Mouse (Mus musculus): ENCODE results near the gene Eif6.

DNA sequence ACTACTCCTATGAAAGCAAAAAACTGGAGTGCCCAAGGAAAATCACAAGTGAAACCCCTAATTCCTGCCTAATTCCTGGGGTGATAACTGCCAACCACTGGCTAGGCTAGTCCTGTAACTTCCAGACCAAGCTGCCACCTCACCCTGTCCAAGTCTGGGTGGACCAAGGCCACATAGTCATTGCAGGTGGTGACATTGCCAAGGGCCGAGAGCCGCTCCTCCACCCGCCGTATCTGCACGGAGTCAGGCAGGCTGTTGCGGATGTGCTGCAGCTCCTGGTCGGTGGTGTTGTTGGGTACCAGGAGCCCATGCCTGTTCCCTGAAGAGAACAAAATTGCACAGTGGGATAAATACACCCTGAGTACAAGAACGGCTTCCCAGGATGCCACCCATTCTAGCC is 3.0 kb downstream of the Eif6 start:
- TF ChIP-seq CTCF (IDR thresholded peaks at IDR 0.05; ENCODE audit: borderline replicate concordance, insufficient read depth, low read length), result no peak
- TF ChIP-seq POLR2A (IDR thresholded peaks at IDR 0.05; ENCODE audit: low read depth, low read length), result no peak

Measured in embryonic fibroblast, embryonic 13.5 days (primary cell).